Mouse (Mus musculus): ENCODE measurements around the gene Gm11127.
"Not testable (repeated sequence)": the region's sequence is repeated elsewhere in the genome, so short reads cannot be mapped to it uniquely, and the experiment has no call there.

Gene Gm11127

DNA sequence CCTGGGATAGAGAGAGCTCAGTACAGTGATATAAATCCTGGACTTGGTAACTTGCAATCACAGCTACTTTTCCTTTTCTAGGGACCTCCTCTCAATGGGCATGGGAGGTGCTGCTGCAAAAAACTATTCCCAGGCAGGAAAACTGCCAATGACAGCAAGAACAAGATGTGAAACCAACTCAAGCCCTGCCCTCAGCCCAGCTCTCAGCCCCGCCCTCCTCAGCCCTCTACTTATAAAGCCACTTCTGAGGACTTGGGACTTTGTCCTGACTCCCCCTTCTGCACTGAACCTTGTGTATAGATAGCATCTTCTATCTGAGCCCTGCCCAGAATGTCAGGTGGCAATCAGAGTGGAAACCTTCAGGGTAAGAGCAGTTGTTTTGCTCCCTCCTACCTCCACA lies at the start of gene Gm11127:
TSS of gene Gm11127 (minus strand) at position 10 of the 400 bp plus-strand sequence.
- DNase-seq (ENCODE audit: low spot score), result not testable (repeated sequence)

DNA sequence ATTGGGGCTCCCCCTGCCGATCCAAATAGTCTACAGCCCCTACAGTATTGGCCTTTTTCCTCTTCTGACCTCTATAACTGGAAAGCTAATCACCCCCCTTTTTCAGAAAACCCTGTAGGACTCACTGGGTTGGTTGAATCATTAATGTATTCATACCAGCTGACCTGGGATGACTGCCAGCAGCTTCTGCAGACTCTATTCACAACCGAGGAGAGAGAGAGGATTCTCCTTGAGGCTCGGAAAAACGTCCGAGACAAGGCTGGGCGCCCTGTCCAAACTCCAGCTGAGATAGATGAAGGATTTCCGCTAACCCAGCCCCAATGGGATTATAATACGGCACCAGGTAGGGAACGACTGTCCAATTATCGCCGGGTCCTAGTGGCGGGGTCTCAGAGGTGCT lies 43.9 kb upstream of the Gm11127 start:
- not testable (repeated sequence) for DNase-seq (ENCODE audit: low spot score)

DNA sequence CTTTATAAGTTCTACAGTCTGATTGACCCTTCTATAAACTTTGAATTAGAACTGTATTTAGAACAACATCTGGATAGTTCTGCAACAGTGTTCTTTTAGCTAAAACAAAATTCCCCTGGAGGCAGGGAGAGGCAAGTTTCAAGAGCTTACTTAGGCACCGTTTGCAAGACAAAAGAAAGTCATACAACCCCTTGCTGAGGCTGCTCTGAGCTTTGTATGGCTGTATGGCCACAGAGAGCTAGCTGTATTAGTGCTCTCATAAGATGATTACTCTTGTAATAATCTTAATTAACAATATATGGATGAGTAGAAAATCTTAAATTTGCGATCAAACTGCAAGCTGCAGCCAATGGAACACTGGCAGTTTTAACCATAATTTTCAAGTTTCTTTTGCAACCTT lies 41.4 kb upstream of the Gm11127 start:
- DNase-seq (ENCODE audit: low spot score), result not testable (repeated sequence)

DNA sequence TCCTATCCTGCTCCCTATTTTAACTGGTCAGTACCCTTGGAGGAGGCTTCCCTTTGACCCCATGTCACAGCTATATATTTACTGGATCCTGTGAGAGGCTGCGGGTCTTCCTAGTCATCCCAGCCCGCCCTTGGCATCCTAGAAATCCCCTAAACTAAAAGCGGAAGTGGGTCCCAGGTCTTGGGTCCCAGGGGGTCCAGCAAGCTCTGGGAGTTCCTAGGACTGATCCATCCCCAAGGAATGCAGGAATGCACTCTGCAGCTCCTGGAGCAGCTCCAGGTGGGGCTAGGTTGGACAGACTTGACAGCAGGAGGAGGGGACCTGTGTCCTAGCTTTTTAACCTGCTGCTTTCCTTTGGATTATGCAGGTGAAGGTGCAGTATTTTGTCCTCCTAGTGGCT lies 35.8 kb upstream of the Gm11127 start:
- DNase-seq (ENCODE audit: low spot score), result no peak

DNA sequence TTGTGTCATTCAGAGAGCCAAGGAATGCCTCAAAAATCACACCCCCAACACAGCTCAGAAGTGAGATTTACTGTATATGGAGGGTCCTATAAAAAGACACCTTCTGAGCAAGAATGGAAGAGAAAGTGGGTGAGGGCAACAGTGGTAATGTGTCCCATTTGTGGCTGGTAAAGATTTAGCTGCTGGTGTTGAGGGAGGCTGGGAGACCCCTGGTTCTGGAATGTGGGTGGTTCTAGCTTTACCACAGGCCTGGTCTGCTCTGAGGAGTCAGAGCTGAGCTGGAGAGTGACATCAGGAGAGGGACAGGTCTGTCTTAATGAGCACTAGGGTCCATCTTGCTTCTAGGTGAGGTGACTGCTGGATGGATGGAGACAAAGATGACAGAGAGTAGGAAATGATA lies 34.3 kb upstream of the Gm11127 start:
- DNase-seq (ENCODE audit: low spot score), result not testable (repeated sequence)

DNA sequence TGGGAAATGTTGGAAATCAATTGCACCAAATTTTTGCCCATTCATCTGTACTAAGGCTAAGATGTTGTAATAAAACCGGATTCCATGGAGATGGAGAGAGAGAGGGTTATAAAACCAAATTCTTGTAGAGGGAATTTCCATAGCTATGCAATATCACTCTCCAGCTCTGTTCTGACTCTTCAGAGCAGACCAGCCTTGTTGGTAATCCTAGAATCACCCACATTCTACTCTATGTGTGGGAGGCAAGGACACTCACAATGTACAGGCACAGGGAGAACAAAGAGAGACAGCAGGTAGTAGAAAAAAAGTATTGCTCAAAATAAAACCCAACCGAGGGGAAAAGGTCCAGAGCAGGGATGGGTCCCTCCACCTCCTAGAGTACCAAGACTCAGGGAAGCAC lies 33.8 kb upstream of the Gm11127 start:
- DNase-seq (ENCODE audit: low spot score), result not testable (repeated sequence)

DNA sequence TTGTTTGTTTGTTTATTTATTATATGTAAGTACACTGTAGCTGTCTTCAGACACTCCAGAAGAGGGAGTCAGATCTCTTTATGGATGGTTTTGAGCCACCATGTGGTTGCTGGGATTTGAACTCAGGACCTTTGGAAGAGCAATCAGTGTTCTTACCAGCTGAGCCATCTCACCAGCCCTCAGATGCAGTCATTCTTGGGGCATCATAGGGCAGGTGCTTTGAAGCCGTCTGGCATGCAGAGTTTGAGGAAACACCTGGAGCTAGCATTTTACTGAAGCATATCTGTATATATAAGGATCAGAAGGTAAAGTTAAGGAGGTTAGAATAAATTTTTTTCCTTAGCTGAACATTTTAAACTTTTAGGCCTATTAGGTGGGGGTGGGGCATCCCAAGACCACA lies 27.8 kb upstream of the Gm11127 start:
- DNase-seq (ENCODE audit: low spot score), result not testable (repeated sequence)

DNA sequence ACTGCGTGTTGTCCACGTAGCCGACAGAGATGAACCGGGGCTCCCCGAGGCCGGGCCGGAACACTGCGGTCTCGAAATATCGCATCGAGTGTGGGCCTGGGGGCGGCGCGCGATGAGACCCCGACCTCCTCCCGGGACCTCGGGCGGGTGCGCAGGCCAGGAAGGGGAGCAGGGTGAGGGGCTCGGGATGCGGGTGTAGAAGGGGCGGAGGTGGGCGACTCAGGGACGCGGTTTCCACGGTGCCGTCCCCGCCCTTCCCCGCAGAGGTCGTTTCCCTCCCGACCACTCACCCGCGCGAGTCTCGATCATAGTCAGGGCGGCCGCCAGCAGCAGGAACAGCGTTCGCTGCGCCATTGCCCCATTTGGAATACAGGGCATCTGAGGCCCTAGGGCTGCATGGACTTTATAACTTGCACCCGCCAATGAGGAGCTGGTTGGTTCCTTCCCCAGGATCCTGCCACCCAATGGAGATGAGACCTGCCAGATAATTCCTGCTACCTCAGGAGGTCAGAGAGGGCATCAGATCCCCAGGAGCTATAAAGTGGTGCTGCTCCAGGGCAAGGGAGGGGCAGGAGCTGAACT lies 25.8 kb upstream of the Gm11127 start:
- DNase-seq (ENCODE audit: low spot score), result no peak

DNA sequence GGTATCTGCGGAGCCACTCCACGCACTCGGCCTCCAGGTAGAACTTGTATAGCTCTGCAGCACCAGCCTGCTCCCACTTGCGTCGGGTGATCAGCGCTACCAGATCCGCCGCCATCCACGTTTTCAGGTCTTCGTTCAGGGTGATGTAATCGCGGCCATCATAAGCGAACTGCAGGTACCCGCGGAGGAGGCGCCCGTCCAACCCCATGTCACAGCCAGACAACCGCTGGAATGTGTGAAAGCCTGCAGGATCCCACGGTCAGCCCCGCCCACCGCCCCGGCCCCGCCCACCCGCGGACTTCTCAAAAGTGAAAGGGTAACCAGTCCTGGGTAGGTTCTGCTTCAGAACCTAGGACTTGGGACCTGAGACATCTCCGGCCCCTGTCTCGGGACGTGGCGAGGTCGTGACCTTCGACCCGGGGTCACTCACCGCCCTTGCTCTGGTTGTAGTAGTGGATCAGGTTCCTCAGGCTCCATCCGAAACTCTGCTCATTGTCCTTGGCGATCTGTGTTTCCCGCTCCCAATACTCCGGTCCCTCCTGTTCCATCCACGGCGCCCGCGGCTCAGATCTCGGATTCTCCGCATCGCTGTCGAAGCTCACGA lies 25.2 kb upstream of the Gm11127 start:
- DNase-seq (ENCODE audit: low spot score), result no peak

DNA sequence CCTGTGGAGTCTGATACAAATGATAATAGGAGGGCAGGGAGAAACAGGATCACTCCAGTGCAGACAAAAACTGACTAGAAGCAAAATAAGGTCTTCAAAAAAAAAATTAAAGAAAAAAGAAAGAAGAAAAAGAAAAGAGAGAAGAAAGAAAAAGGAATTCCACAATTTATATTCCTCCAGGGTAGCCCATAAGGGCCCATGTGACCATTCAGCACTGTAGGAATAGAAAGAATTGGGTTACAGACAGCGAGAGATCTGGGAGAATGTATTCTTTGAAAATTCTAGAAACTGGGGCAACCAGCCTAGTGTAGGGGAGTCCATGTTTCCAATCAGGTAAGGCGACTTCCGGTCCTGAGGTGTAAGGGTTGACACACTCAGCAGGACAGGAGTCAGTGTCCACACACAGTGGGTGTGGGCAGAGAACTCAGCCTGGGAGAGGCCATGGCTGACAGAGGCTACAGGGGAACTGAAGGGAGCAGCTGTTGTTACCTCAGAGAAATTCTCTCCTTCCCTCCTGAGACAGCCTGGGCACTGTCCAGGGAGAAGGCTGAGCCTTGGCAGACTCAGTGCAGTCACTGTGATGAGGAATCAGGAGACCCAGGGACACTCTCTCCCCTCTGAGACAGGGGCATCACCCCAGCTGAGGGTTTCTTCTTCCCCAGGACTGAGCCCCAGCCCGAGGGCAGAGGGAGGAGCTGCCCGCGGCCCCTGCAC lies 24.5 kb upstream of the Gm11127 start:
- DNase-seq (ENCODE audit: low spot score), result not testable (repeated sequence)

DNA sequence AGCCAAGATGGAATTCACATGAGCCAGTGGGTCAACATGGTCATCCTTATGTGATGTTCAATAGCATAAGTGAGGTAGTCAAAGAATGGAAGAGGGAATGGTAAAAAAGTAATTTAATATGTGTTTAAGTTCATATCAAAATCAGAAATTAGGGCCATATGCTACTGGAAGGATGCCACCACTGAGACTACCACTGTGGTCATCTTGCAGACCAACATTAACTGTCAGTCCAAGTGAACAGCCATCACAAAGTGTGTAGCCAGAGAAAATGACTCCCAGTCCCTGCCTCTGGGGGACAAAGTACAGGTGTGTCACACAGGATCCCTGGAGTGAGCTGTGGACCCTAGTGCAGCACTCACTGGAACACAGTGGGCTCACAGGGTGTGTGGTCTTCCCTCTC lies 23.7 kb upstream of the Gm11127 start:
- DNase-seq (ENCODE audit: low spot score), result not testable (repeated sequence)

DNA sequence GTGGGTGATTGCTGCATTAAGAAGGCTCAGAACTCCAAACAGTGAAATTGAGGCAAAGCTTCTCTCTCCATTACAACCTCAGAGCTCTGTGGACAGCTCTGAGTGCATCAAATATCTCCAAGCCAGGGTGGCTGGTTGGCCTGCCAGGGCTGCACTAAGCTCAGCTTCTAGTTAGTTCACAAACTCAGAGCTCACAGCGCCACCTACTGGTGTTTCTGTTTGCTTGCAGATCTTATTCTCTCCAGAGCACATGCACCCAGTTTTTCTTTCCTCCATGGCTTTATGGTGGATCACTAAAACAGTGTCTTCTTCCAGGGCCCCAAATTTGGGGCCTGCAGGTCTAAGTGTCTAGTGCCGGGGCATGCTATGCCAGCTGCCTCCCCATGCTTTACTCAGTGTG lies 2.7 kb upstream of the Gm11127 start:
- DNase-seq (ENCODE audit: low spot score), result peak; percentile 71

DNA sequence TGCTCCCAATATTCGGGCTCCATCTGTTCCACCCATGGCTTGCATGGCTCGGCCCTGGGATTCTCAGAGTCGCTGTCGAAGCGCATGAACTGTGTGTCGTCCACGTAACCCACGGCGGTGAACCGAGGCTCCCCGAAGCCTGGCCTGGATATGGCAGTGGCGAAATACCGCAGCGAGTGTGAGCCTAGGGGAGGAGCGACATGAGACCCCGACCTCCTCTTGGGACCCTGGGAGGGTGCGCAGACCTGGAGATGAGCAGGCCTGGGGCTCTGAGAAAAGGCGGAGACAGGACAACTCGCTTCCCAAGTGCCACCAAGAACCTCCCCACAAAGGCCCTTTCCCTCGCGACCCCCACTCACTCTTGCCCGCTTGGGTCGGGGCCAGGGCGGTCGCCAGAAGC lies 244 bp downstream of the Gm11127 start:
- not testable (repeated sequence) for DNase-seq (ENCODE audit: low spot score)

DNA sequence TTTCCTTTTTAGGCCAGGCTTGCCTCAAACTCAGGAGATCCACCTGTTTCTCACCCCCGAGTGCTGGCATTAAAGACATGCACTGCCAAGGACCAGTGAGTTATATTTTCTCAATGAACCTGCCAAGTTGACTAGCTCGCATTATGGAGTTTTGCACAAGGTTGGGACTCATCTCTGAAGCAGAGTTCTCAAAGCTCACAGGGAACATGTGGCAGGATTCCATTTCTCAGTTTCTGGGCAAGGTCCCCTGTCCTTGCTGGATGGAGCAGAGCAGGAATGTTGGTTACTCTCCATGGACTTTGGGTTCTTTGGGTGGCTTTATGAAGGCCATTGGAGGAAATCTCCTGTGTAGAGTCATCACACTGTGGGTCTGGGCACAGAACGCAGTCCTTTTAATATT lies 14.9 kb downstream of the Gm11127 start:
- no peak for DNase-seq (ENCODE audit: low spot score)

DNA sequence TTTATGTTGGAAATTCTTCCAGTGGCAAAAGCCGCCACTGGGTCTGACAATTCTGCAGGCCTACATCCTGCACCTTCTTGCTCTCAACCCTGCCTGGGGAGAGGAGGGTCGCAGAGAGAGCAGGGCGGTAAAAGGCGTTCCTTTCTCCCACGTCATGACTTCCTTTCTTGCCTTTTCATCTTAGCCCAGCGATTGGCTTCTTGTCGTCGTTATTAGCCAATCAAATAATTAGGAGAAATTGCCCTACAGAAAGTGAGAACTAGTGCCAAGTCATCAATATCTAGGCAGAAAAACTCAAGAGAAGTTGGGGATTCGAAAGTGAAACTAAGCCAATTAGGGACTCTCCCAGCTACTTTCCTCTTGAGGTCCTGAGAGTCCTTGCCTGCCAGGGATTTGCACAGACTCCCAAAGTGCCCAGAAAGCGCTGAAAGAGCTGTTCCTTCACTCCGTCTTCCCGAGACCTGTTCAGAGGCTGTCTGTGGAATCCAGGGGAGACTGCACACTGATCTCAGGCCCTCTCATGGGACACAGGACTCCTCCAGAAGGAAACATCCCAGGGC lies 15.5 kb downstream of the Gm11127 start, which contains the start of the genes H2-T22 and Gm6034:
TSS of gene H2-T22 (minus strand) at position 138 of the 560 bp plus-strand sequence.
TSS of gene Gm6034 (plus strand) at position 352 of the 560 bp plus-strand sequence.
- peak; percentile 79 for DNase-seq (ENCODE audit: low spot score)

DNA sequence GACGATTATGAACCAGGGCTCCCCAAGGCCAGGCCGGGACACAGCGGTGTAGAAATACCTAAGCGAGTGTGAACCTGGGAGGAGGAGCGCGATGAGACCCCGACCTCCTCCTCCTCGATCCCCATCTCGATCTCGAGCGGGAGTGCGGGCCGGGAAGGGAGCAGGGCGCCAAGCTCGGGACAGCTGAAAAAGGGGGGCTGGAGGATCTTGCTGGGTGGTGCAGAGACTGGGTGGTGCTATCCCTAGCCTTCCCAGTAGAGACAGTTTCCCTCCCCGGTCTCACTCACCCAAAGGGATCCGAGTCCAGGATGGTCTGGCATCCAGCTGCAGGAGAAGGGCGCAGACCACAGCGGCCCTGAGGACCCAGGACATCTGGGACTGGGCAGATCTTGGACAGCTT lies 16.1 kb downstream of the Gm11127 start:
- DNase-seq (ENCODE audit: low spot score), result not testable (repeated sequence)

DNA sequence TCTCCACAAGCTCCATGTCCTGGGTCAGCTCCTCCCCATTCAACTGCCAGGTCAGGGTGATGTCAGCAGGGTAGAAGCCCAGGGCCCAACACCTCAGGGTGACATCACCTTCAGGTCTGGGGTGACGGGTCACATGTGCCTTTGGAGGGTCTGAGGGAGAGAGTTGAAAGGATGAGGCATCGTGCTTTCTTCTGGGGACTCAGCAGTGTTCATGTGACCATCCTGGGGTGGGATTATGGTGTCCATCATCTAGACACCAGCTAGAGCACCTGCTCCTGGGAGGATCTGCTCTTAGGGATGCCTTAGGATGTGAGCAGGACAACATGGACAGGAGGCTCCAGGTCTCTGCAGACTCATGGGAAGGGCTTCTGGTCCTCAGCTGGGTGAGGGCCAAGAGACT lies 17.6 kb downstream of the Gm11127 start:
- DNase-seq (ENCODE audit: low spot score), result not testable (repeated sequence)

DNA sequence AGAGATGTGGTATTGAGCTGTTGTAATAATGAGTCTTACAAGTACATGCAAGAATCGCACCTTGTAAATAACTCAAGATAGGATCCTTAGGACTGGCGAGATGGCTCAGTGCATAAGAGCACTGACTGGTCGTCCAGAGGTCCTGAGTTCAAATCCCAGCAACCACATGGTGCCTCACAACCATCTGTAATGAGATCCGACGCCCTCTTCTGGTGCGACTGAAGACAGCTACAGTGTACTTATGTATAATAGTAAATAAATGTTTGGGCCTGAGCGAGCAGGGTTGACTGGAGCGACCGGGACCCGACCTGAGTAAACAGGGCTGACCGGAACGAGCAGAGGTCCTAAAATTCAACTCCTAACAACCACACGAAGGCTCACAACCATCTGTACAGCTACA lies 22.0 kb downstream of the Gm11127 start:
- not testable (repeated sequence) for DNase-seq (ENCODE audit: low spot score)

DNA sequence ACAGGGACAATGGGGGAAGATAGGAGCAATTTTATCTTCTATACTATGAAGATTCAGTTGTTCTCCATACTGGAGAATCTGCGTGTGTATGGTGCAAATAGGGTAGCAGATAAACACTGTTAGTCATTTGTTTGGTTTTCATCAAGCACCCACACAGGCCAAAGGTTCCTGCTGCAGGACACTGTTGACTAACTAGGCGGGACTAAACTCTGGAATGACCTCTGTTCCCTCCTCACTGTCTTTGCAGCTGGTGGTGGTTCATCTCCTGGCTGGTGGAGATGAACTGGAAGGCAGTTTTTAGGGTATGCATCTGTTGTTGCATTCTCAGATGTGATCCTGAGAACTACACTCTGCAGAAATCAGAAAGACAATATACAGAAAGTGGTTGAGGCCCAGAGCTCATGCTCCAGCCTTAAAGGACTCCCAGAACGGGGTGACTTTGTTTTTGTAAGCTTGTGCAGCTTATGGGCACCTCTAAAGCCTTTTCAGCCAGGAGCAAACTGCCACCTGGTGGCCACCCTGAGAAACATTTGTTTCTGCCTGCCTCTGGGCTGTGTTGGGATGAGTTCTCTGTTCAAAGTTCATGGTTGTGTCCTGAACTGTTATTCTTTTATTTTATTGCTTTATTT lies 23.0 kb downstream of the Gm11127 start:
- peak; percentile 30 for DNase-seq (ENCODE audit: low spot score)

DNA sequence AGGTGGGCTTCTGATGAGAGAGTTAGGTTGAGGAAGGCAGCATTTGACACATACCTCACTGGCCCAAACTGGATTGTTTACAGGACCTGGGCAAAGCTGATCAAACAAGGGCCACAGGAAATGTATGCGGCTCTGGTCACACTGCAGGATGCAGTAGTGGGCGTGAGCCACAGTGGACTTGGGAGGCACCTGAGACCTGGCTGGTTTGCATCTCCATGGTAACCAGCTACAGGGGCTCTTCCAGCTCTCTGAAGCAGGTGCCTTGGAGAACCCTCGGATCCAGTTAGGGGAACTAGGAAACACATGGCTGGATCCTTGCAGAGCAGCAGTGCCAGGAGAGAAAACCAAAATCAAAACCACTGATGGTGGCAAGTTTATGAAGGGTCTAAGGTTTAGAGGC lies 23.6 kb downstream of the Gm11127 start:
- DNase-seq (ENCODE audit: low spot score), result not testable (repeated sequence)

DNA sequence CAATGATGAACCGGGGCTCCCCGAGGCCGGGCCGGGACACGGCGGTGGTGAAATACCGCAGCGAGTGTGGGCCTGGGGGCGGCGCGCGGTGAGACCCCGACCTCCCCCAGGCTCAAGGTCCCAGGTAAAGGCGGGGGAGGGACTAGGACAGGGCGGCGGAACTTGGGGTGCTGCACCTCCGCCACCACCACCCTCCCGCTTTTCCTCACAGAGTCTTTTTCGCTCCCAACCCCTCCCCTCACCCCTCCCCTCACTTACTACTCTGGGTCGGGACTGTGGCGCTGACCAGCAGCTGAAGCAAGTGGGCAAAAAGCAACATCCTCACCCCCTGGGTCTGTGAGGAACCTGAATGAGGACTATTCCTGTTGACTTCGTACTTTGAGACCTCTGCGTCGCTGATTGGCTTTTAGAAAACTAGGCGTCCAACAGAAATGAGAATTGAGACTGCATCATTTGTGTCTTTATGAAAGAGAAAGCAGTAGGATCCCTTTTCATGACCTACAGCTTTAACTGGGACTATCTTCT lies 25.8 kb downstream of the Gm11127 start, which contains the start of gene H2-T23:
TSS of gene H2-T23 (minus strand) at position 505 of the 525 bp plus-strand sequence.
- peak; percentile 40 for DNase-seq (ENCODE audit: low spot score)

Measured in ovary, adult 18-20 months (tissue).